Mouse (Mus musculus) right cerebral cortex, postnatal 25 days (tissue): ENCODE measurements around the gene Platr17.
"Not testable (repeated sequence)": the region's sequence is repeated elsewhere in the genome, so short reads cannot be mapped to it uniquely, and the experiment has no call there.

Source experiments
- DNase-seq: peaks from one replicate; pipeline ENCODE4 v3.0.0; 2022

Platr17 gene

DNA sequence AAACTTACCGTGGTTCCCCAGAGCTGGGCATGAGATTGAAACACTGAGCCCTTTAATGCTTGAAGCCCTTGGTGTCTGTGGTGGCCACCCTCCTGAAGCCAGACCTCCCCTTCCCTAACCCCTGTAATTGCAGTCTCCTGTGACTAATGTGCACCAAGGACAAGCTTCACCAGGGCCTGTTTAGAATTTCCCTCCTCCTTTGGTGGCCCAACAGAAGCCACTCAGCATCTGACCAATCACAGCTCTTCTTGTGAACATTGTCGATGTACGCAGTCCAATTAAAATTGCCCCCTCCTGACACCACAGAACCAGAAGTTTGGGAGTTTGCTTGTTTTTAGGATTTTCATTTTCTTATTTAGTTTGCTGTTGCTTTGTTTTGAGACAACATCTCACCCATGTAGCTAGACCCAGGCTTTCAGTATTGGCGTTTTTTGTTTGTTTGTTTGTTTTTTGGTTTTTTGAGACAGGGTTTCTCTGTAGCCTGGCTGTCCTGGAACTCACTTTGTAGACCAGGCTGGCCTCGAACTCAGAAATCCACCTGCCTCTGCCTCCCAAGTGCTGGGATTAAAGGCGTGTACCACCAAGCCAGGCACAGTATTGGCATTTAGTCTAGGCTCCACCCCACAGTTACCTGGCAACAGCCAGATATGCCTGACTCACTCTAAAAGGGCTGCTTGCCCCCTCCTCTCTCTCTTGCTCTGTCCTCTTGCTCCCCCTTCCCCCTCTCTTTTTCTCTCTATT, 854 bp upstream of the Platr17 start:
- not testable (repeated sequence) for DNase-seq

- DNase-seq = peak; percentile 68
Observed at GRCm38 (mm10) chr17:33908331-33909076, 3.6 kb downstream of the Platr17 start.

DNA sequence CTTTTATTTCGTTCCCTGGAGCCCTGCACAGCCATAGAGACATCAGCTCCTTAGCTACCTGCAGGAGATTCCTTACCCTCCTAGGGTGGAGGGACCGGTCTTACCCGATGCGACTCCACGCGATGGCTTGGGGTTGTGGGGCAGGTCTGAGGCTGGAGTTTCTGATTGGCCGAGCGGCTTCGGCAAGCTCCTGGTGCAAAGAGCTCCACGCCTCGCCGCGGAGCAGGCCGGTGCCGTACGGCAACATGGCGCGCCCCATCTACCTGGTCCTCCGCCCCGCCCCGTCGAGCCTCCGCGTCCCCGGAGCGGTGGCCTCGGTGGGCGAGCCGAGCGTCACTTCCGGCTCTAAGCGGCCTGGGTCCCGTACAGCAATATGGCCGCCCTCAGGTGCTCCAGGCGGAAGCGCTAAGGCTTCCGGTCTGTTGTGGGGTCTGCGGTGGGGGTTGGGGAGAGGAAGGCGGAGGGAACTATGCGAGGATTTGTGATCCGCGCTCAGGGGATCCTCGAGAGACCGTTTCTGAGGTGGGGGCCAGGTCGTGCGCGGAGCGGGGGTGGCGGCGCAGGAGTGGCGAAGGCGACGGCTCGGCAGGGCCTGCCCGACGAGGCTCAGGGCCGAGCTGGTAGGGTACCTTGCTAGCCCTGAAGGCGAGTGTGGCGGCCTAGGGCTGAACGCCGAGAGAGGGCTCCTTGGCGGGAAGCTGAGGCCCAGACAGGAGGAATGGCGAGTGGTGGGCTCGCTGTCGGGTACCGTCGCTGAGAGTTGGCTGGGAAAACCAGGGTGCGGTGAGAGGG, 4.3 kb downstream of the Platr17 start, which contains the start of gene Daxx:
Gene Daxx (plus strand): TSS at position 338 of the 792 bp plus-strand sequence.
- DNase-seq = peak; percentile 99

DNA sequence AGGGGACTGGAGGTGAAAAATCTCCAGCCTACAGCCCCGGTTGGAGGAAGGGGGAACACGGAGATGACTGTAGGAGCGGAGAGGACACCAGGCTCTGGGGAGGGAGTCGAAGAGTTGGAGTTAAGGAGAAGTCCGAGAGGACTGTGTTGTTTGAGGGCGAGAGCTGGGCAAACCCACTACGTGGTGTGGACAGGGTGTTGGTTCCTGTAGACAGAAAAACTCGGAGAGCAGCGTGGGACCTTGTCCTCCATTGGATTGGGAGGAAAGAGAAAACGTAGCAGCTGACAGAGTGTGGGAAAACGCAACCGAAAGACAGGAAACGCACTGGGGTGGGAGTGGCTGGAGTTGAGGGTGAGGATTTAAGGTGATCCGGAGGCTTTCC, 4.9 kb downstream of the Platr17 start:
- no peak for DNase-seq

GRCm38 (mm10) chr17:33910346-33911051, 5.6 kb downstream of the Platr17 start:
- DNase-seq = no peak

- DNase-seq = no peak
Observed at GRCm38 (mm10) chr17:33911052-33911812, 6.3 kb downstream of the Platr17 start.

DNA sequence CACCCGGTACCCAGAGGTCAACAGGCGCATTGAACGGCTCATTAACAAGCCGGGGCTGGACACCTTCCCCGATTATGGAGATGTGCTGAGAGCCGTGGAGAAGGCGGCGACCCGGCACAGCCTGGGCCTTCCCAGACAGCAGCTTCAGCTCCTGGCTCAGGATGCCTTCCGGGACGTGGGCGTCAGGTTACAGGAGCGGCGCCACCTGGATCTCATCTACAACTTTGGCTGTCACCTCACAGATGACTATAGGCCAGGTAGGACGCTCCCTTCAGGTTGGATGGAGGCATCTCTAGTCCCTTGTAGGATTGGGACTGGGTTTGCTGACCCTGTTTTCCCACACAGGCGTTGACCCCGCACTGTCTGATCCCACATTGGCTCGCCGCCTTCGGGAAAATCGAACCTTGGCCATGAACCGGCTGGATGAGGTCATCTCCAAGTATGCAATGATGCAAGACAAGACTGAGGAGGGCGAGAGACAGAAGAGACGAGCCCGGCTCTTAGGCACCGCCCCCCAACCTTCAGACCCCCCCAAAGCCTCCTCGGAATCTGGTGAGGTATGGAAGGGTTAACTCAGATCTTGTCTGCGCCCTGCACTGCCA, 7.0 kb downstream of the Platr17 start:
- no peak for DNase-seq

DNA sequence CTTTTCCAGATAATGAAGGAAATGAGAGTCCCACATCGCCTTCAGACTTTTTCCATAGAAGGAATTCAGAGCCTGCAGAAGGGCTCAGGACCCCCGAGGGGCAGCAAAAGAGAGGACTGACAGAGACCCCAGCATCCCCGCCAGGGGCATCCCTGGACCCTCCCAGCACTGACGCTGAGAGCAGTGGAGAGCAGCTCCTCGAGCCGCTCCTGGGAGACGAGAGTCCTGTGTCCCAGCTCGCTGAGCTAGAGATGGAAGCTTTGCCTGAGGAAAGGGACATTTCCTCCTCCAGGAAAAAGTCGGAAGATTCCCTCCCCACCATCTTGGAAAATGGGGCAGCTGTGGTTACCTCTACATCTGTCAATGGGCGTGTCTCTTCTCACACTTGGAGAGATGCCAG, 8.3 kb downstream of the Platr17 start:
- DNase-seq = no peak

GRCm38 (mm10) chr17:33913905-33914304, 9.0 kb downstream of the Platr17 start:
- no peak for DNase-seq

- no peak for DNase-seq
Observed at GRCm38 (mm10) chr17:33914969-33915391, 10.0 kb downstream of the Platr17 start.

GRCm38 (mm10) chr17:33915671-33916250, 10.8 kb downstream of the Platr17 start, which contains the start of the genes Tapbp and Zbtb22:
Gene Tapbp, plus strand, starts transcription at chr17:33915899.
Gene Zbtb22, plus strand, starts transcription at chr17:33915904.
- peak; percentile 96 for DNase-seq

DNA sequence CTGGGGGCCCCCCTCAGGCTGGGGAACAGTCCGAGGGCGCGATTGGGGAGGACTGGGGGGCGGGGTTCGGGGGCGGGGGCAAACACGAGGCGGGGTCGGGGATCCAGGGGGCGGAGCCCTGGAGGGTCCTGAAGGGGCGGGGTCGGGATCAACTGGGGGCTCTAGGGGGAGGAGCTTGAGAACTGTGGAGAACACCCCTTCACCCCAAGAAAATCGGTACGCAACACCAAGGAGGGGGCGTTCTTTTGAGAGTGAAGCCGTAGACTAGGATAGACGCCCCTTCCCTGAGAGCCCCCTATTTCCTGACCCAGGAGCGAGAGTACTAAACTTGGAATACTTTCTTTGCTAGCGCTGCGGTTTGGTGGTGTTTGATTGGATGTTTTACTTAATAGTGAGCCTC, 11.4 kb downstream of the Platr17 start:
- no peak for DNase-seq

GRCm38 (mm10) chr17:33916847-33917655, 12.1 kb downstream of the Platr17 start:
- no peak for DNase-seq

GRCm38 (mm10) chr17:33917656-33918292, 12.8 kb downstream of the Platr17 start:
- no peak for DNase-seq

DNA sequence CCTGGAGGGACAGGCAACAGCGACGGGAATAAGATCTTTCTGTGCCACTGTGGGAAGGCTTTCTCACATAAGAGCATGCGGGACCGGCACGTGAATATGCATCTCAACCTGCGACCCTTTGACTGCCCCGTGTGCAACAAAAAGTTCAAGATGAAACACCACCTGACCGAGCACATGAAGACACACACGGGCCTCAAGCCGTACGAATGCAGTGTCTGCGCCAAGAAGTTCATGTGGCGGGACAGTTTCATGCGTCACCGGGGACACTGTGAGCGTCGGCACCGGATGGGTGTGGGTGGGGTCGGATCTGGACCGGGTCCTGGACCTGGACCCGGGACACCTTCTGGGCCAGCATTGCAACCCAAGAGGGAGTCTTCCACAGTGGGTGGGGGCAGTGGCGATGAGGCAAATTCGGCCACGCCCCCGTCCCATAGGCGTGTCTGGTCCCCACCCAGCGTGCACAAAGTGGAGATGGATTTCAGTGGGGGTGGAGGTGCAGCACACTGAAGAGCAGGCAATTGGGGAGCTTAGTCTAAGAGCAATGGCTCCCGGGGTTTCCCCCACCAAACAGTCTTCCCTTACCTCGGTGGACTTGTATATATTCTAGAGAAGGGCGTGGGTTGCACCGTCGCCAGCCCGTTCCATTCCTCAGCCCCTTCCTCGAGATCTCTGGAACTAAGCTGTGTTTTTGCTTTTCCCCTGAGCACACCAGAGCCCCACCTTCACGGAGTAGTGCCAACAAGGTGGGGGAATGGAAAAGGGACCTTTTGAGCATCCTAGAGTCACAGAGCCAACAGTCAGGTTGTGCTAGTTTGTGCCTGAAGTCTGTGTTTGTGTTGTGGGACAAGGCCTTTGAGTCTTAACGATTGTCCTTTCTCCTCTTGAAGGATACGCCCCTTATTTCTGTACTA, 13.6 kb downstream of the Platr17 start:
- no peak for DNase-seq

DNA sequence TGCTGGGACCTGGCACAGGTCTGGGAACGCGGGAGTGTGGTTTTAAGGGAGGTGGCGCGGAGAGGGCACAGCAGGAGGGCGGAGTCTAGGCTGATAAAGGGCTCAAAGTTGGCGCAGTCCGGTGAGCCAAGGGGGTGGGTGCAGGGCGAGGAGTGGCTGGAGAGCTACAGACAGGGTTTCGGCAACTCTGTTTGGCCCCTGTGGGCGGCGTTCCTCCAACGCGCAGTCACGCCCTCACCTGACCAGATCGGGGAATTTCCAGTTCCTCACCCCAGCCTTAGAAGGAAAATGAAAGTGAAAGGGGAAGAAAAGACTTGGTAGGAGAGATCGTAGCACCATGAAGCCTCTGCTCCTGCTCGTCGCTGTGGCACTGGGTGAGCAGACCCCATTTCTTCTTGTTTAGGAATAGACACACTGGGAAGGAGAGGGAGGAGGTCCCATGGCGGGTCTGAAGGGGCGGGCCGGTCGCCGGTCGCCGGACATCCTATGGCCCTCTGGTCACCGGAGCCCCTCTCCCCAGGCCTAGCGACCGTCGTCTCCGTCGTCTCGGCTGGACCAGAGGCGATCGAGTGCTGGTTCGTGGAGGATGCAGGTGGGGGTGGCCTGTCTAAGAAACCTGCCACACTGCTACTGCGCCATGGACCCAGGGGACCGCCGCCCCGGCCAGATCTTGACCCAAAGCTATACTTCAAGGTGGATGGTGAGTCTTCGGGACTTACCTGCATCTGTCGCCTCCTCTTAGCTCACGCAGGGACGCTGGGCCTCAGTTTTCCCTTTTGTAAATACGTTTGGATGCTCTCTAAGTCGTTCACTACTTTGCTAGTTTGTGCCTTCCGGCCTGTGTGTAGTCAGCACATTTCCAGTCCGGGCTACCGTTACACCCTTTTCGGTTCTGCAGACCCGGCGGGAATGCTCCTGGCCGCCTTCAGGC, 14.7 kb downstream of the Platr17 start:
- DNase-seq = peak; percentile 47
